Mouse (Mus musculus) liver, embryonic 16.5 days (tissue): ENCODE data around the gene Cdon. TPM values are rescaled to one million over a fixed set of nuclear protein-coding genes. Genes with fewer than 3 reads are reported as not detected.

ENCODE experiments used
- ATAC-seq: fragments of 200-750 bp; cut with Nextera tagmentation; 2 replicates; pipeline ENCODE4 v1.8.0; 2017; ENCODE audit warnings: low read depth, mild to moderate bottlenecking, moderate number of reproducible peaks, moderate library complexity
- H3K27ac ChIP-seq: fragments of 300-500 bp; sonication (generic); 2 replicates; pipeline ENCODE4 v1.5.1; 2014; ENCODE audit warnings: mild to moderate bottlenecking, low read length
- H3K27me3 ChIP-seq: fragments of 300-500 bp; sonication (generic); 2 replicates; pipeline ENCODE4 v1.6.1; 2014; ENCODE audit warnings: low read depth, low read length, mixed read lengths; ENCODE audit not compliant: control insufficient read depth, insufficient read depth
- H3K36me3 ChIP-seq: fragments of 300-500 bp; sonication (generic); 2 replicates; pipeline ENCODE4 v1.6.1; 2014; ENCODE audit warnings: mild to moderate bottlenecking; ENCODE audit not compliant: control insufficient read depth, insufficient read depth
- H3K4me1 ChIP-seq: fragments of 300-500 bp; sonication (generic); 2 replicates; pipeline ENCODE4 v1.6.1; 2014; ENCODE audit warnings: low read depth, low read length, mixed read lengths; ENCODE audit not compliant: control insufficient read depth
- H3K4me2 ChIP-seq: fragments of 300-500 bp; sonication (generic); 2 replicates; pipeline ENCODE4 v1.6.1; 2014; ENCODE audit warnings: low read depth, low read length, mixed read lengths
- H3K4me3 ChIP-seq: fragments of 300-500 bp; sonication (generic); 2 replicates; pipeline ENCODE4 v1.5.1; 2014; ENCODE audit warnings: low read depth, mild to moderate bottlenecking, low read length
- H3K9ac ChIP-seq: fragments of 300-500 bp; sonication (generic); 2 replicates; pipeline ENCODE4 v1.6.1; 2014; ENCODE audit warnings: low read depth, low read length
- H3K9me3 ChIP-seq: fragments of 300-500 bp; sonication (generic); replicated peaks from 2 replicates; pipeline ENCODE4 v1.6.1; 2016; ENCODE audit warnings: low read length; ENCODE audit not compliant: control insufficient read depth
- WGBS: fragments of 180-500 bp; shearing (Covaris S2); extraction: QIAGEN DNeasy Blood & Tissue Kit; methylation state at CpG from one replicate; pipeline ENCODE4 v1.1.7; 2014; ENCODE audit not compliant: insufficient replicate concordance; 5-methylcytosine and 5-hydroxymethylcytosine counted together
- polyA plus RNA-seq: library from polyadenylated mRNA; unstranded; fragments of >200 nt; fragmentation: Nextera tagmentation; extraction: Ambion mirVana; gene quantifications from 2 replicates; pipeline ENCODE4 v1.2.1, GENCODE M21; 2015

Cdon gene
- polyA plus RNA-seq, 1 experiment from 2014 or later: 0.30 TPM

DNA sequence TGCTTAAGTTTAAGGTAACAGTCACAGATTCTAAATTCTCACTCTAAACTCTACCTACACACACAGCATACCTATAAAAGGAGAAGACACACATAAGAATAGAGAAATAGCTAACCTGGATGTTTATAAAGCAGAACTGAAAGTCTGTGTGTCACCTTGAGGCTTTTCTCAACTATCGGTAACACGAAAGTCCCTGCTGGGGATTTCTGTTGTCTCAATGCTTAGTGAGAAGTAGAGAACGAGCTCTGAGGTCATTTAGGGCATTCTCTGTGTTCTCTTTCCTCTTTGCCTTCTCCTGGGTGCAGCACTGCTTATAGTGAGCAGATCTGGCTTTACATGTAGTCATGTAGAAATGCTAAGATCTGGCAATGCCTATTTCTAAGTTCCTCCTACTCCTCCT, 63.0 kb downstream of the Cdon start:
- H3K27ac ChIP-seq: no peak overlapping the region
- no peak for ATAC-seq
- no peak overlapping the region for H3K9ac ChIP-seq
- H3K4me3 ChIP-seq: no peak overlapping the region
- no peaks in the 10 kb centered on the region for H3K27me3 ChIP-seq
- no peaks in the 10 kb centered on the region for H3K36me3 ChIP-seq
- 71% methylated on average over 3 of the region's 3 CpGs for WGBS
- H3K9me3 ChIP-seq: no peaks in the 10 kb centered on the region
- H3K4me1 ChIP-seq: no peaks in the 10 kb centered on the region
- H3K4me2 ChIP-seq: no peak overlapping the region

DNA sequence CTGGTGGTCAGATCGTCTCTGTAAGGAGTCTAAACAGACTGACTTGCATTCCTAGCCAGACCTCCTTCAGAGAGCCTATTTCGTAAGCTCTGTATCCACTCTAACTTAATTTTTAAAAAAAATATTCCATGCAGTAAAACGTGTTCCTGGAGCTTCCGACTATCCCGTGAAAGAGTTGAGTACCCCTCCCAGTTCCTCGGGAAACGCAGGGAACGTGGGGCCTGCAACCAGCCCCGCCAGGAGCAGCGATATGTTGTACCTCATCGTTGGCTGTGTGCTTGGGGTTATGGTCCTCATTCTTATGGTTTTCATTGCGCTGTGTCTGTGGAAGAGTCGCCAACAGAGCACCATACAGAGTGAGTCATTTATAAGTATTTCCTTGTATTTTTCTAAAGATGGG, 65.7 kb downstream of the Cdon start:
- no peak for ATAC-seq
- Histone ChIP-seq H3K36me3 (no peaks in the 10 kb centered on the region), H3K9ac (no peak overlapping the region), H3K4me1 (no peaks in the 10 kb centered on the region), H3K27ac (no peak overlapping the region), H3K4me3 (no peak overlapping the region), H3K9me3 (no peaks in the 10 kb centered on the region), H3K27me3 (no peaks in the 10 kb centered on the region), H3K4me2 (no peak overlapping the region)
- 68% methylated on average over 13 of the region's 13 CpGs for WGBS

DNA sequence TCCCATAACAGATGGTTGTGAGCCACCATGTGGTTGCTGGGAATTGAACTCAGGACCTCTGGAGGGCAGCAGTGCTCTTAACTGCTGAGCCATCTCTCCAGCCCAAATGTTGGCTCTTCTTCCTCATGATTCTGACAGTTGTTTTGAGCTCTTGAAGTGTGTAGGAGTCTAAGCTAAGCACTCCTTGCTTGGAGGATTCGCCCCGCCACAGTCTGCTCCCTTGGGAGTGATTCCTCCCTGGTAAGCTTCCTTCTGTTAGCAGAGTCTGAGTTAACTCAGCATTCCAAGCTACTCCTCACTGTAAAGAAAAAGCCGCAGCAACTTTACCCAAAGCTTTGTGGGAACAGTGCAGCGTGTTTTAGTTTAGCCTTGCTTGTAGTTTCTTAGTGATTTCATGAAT, 67.6 kb downstream of the Cdon start:
- H3K4me2 ChIP-seq: no peak overlapping the region
- H3K4me3 ChIP-seq: no peak overlapping the region
- H3K27ac ChIP-seq: no peak overlapping the region
- no peaks in the 10 kb centered on the region for H3K4me1 ChIP-seq
- WGBS: 64% methylated on average over 4 of the region's 4 CpGs
- H3K9ac ChIP-seq: no peak overlapping the region
- H3K9me3 ChIP-seq: no peaks in the 10 kb centered on the region
- H3K27me3 ChIP-seq: no peaks in the 10 kb centered on the region
- no peaks in the 10 kb centered on the region for H3K36me3 ChIP-seq
- no peak for ATAC-seq

GRCm38 (mm10) chr9:35491109-35491866, 70.4 kb downstream of the Cdon start:
- Histone ChIP-seq H3K4me3 (no peak overlapping the region), H3K4me1 (no peaks in the 10 kb centered on the region), H3K4me2 (no peak overlapping the region), H3K27me3 (no peaks in the 10 kb centered on the region), H3K36me3 (no peaks in the 10 kb centered on the region), H3K27ac (no peak overlapping the region), H3K9ac (no peak overlapping the region), H3K9me3 (no peaks in the 10 kb centered on the region)
- WGBS: 61% methylated on average over 11 of the region's 11 CpGs
- no peak for ATAC-seq

- no peak for ATAC-seq
- Histone ChIP-seq H3K36me3 (no peaks in the 10 kb centered on the region), H3K27ac (no peak overlapping the region), H3K4me3 (no peak overlapping the region), H3K4me2 (no peak overlapping the region), H3K4me1 (no peaks in the 10 kb centered on the region), H3K27me3 (no peaks in the 10 kb centered on the region), H3K9me3 (no peaks in the 10 kb centered on the region), H3K9ac (no peak overlapping the region)
- 62% methylated on average over 7 of the region's 7 CpGs for WGBS
These were observed 72.3 kb downstream of the Cdon start for GRCm38 (mm10) chr9:35493033-35493732.

DNA sequence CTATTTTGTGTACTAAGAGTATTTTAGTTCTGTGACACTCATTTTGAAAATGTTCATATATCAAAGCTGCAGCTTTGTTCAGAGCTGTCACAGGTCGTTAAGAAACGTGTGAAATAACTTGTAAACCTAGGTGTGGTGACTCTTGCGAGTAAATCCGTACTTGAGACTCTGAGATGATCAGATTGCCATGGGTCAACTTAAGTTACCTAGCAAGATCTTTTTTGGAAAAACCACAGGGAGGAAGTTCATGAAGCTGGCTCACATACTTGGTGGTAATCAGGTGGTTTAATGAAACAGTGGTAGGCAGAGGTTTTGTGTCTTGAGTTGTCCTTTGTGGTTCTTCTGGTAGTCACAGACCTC, 72.8 kb downstream of the Cdon start:
- 55% methylated on average over 4 of the region's 4 CpGs for WGBS
- Histone ChIP-seq H3K27me3 (no peaks in the 10 kb centered on the region), H3K36me3 (no peaks in the 10 kb centered on the region), H3K27ac (no peak overlapping the region), H3K4me1 (no peaks in the 10 kb centered on the region), H3K4me2 (no peak overlapping the region), H3K9me3 (no peaks in the 10 kb centered on the region), H3K9ac (no peak overlapping the region), H3K4me3 (no peak overlapping the region)
- no peak for ATAC-seq

GRCm38 (mm10) chr9:35494937-35495336, 74.0 kb downstream of the Cdon start:
- no peak overlapping the region for H3K4me3 ChIP-seq
- no peak overlapping the region for H3K4me2 ChIP-seq
- no peaks in the 10 kb centered on the region for H3K4me1 ChIP-seq
- H3K9me3 ChIP-seq: no peaks in the 10 kb centered on the region
- no peak overlapping the region for H3K9ac ChIP-seq
- WGBS: 51% methylated on average over 4 of the region's 4 CpGs
- no peak for ATAC-seq
- no peaks in the 10 kb centered on the region for H3K36me3 ChIP-seq
- H3K27ac ChIP-seq: no peak overlapping the region
- H3K27me3 ChIP-seq: no peaks in the 10 kb centered on the region

- WGBS: 19% methylated on average over 3 of the region's 3 CpGs
- H3K27me3 ChIP-seq: no peaks in the 10 kb centered on the region
- no peaks in the 10 kb centered on the region for H3K4me1 ChIP-seq
- no peak overlapping the region for H3K9ac ChIP-seq
- no peak overlapping the region for H3K27ac ChIP-seq
- no peak overlapping the region for H3K4me3 ChIP-seq
- H3K36me3 ChIP-seq: no peaks in the 10 kb centered on the region
- H3K9me3 ChIP-seq: no peaks in the 10 kb centered on the region
- no peak overlapping the region for H3K4me2 ChIP-seq
- ATAC-seq: no peak
These were observed 74.5 kb downstream of the Cdon start for GRCm38 (mm10) chr9:35495471-35495870.

GRCm38 (mm10) chr9:35499946-35500345, 79.0 kb downstream of the Cdon start:
- 66% methylated on average over 6 of the region's 6 CpGs for WGBS
- no peak for ATAC-seq
- Histone ChIP-seq H3K4me1 (no peaks in the 10 kb centered on the region), H3K9me3 (no peaks in the 10 kb centered on the region), H3K4me3 (no peak overlapping the region), H3K27me3 (no peaks in the 10 kb centered on the region), H3K4me2 (no peak overlapping the region), H3K36me3 (no peaks in the 10 kb centered on the region), H3K9ac (no peak overlapping the region), H3K27ac (no peak overlapping the region)
